Mouse (Mus musculus) spleen, postnatal 14 days (tissue): ENCODE results near the gene Syt8.
"Not testable (repeated sequence)": the region's sequence is repeated elsewhere in the genome, so short reads cannot be mapped to it uniquely, and the experiment has no call there.

Source experiments
- DNase-seq, 2 experiments: peaks; one replicate each; pipeline ENCODE4 v3.0.0; 2021 to 2022; ENCODE audit warnings: low spot score in 2 of 2

Syt8 gene

GRCm38 (mm10) chr7:142434137-142434865, at the start of gene Syt8:
TSS of gene Syt8 (plus strand) at chr7:142434850.
- DNase-seq, result no peak

GRCm38 (mm10) chr7:142385742-142386403, 48.8 kb upstream of the Syt8 start:
- DNase-seq, result no peak

- DNase-seq, result no peak
These were observed 47.9 kb upstream of the Syt8 start for GRCm38 (mm10) chr7:142386621-142387201.

GRCm38 (mm10) chr7:142387419-142388148, 47.1 kb upstream of the Syt8 start, which contains the start of gene Ctsd:
TSS of gene Ctsd (minus strand) at chr7:142388038.
- peak; percentile 91 to 94 for DNase-seq

GRCm38 (mm10) chr7:142388198-142388597, 46.5 kb upstream of the Syt8 start:
- DNase-seq, result no peak

GRCm38 (mm10) chr7:142388740-142389139, 45.9 kb upstream of the Syt8 start:
- DNase-seq, result no peak

GRCm38 (mm10) chr7:142389961-142390650, 44.5 kb upstream of the Syt8 start:
- no peak for DNase-seq

GRCm38 (mm10) chr7:142391108-142391507, 43.5 kb upstream of the Syt8 start:
- no peak for DNase-seq

- no peak for DNase-seq
These were observed 43.0 kb upstream of the Syt8 start for GRCm38 (mm10) chr7:142391609-142392008.

- DNase-seq, result peak; percentile 50 to 57
These were observed 41.5 kb upstream of the Syt8 start for GRCm38 (mm10) chr7:142393191-142393590.

GRCm38 (mm10) chr7:142394261-142395190, 40.1 kb upstream of the Syt8 start:
- no peak for DNase-seq

- DNase-seq, result no peak
These were observed 39.2 kb upstream of the Syt8 start for GRCm38 (mm10) chr7:142395472-142395871.

GRCm38 (mm10) chr7:142396611-142397010, 38.0 kb upstream of the Syt8 start:
- DNase-seq, result no peak

- no peak for DNase-seq
These were observed 36.6 kb upstream of the Syt8 start for GRCm38 (mm10) chr7:142398052-142398451.

GRCm38 (mm10) chr7:142399250-142399649, 35.4 kb upstream of the Syt8 start:
- DNase-seq, result no peak

- DNase-seq, result no peak
These were observed 34.4 kb upstream of the Syt8 start for GRCm38 (mm10) chr7:142400112-142400749.

GRCm38 (mm10) chr7:142400750-142401142, 33.9 kb upstream of the Syt8 start:
- DNase-seq, result no peak

- no peak for DNase-seq
These were observed 31.1 kb upstream of the Syt8 start for GRCm38 (mm10) chr7:142403591-142403990.

- DNase-seq, result not testable (repeated sequence)
These were observed 29.5 kb upstream of the Syt8 start for GRCm38 (mm10) chr7:142405134-142405533.

GRCm38 (mm10) chr7:142407935-142408334, 26.7 kb upstream of the Syt8 start:
- DNase-seq, result no peak
